Mouse (Mus musculus) myocyte (in vitro differentiated cells): ENCODE results near the gene Jup.

Source experiments
- CEBPB ChIP-seq: IDR thresholded peaks from 2 replicates; pipeline ENCODE4 v1.6.1; 2011; ENCODE audit warnings: mild to moderate bottlenecking, moderate library complexity; ENCODE audit not compliant: poor library complexity, insufficient read depth, severe bottlenecking
- E2F4 ChIP-seq: IDR thresholded peaks from one replicate; pipeline ENCODE4 v1.6.1; 2011; ENCODE audit warnings: mild to moderate bottlenecking, control low read depth, moderate library complexity; ENCODE audit not compliant: insufficient read depth
- POLR2A ChIP-seq: IDR thresholded peaks from one replicate; pipeline ENCODE4 v1.6.1; 2011; ENCODE audit warnings: low read depth, mild to moderate bottlenecking, control low read depth, moderate library complexity; ENCODE audit not compliant: insufficient read length
- USF1 ChIP-seq: IDR thresholded peaks from one replicate; pipeline ENCODE4 v1.6.1; 2011; ENCODE audit warnings: low read depth, mild to moderate bottlenecking, control low read depth, moderate library complexity

DNA sequence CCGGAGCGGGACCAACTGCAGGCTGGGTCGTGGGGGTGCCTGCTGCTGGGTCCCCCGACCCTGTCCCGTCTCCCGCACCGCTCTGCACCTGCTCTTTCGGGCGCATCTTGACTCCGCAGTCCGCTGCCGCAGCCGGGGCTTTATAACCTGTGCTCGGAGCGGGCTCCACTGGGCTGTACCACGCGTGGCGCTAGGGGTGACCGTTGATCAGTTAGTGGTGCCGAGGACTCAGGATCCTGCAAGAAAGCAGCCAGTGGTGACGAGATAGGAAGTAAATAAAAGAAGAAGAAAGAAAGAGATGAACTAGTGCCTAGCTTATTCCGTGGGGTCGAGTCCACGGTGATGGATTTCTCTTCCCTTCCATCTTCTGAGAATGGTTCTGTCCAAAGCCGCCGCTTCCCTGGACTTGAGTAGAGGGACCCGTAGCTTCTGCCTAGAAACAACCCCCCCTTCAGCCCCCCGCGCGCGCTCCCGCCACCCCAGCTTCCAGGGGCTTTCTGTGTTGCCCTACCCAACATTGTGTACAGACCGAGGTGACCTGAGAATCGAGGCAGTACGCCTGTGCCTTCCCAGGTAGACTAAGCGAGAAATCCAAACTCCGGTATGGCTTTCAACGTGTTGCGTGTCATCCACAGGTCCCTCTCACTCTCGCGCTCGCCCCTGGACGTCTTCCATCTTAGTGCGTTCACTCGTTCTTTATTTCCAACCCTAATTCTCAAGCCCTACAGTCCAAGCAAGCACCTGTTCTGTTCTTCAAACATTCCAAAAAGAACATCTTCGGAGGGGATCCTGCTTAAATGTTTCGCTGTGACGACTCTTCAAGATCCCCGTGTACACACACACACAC is 41.4 kb downstream of the Jup start, which contains the start of gene Hap1:
- TF ChIP-seq POLR2A = no peak
- TF ChIP-seq CEBPB = no peak
- no peak for TF ChIP-seq USF1
- no peak for TF ChIP-seq E2F4
